Mouse (Mus musculus) intestine, postnatal 0 days (tissue): Measurements from ENCODE around the gene Prps1l1. TPM values are rescaled to one million over a fixed set of nuclear protein-coding genes. Genes with fewer than 3 reads are reported as not detected.

ENCODE experiments used
- ATAC-seq: fragments of 200-750 bp; cut with Nextera tagmentation; 2 replicates; pipeline ENCODE4 v1.8.0; 2017; ENCODE audit warnings: mild to moderate bottlenecking, moderate TSS enrichment, moderate library complexity
- H3K27ac ChIP-seq: fragments of 300-500 bp; sonication (generic); 2 replicates; pipeline ENCODE4 v1.5.1; 2014; ENCODE audit warnings: mild to moderate bottlenecking, low read depth, low read length, moderate library complexity
- H3K27me3 ChIP-seq: fragments of 300-500 bp; sonication (generic); replicated peaks from 2 replicates; pipeline ENCODE4 v1.6.1; 2014; ENCODE audit warnings: low read length, mixed read lengths; ENCODE audit not compliant: control insufficient read depth, insufficient read depth
- H3K36me3 ChIP-seq: fragments of 300-500 bp; sonication (generic); 2 replicates; pipeline ENCODE4 v1.6.1; 2014; ENCODE audit warnings: mild to moderate bottlenecking, moderate library complexity; ENCODE audit not compliant: control insufficient read depth, insufficient read depth
- H3K4me1 ChIP-seq: fragments of 300-500 bp; sonication (generic); replicated peaks from 2 replicates; pipeline ENCODE4 v1.6.1; 2014; ENCODE audit warnings: antibody characterized with exemption, low read length, mixed read lengths; ENCODE audit not compliant: control insufficient read depth, insufficient read depth
- H3K4me2 ChIP-seq: fragments of 300-500 bp; sonication (generic); replicated peaks from 2 replicates; pipeline ENCODE4 v1.6.1; 2014; ENCODE audit warnings: low read depth, mild to moderate bottlenecking, moderate library complexity
- H3K4me3 ChIP-seq: fragments of 300-500 bp; sonication (generic); 2 replicates; pipeline ENCODE4 v1.5.1; 2014; ENCODE audit warnings: low read depth, low read length
- H3K9ac ChIP-seq: fragments of 300-500 bp; sonication (generic); 2 replicates; pipeline ENCODE4 v1.6.1; 2014; ENCODE audit warnings: mild to moderate bottlenecking, low read depth, low read length
- H3K9me3 ChIP-seq: fragments of 300-500 bp; sonication (generic); 2 replicates; pipeline ENCODE4 v1.6.1; 2016; ENCODE audit warnings: mixed run types; ENCODE audit not compliant: control insufficient read depth
- CTCF ChIP-seq: sonication (generic); IDR thresholded peaks from 2 replicates; pipeline ENCODE4 v1.5.1; 2016; ENCODE audit warnings: low read depth, mild to moderate bottlenecking, control low read depth, antibody characterized with exemption, moderate library complexity
- WGBS: fragments of 180-500 bp; shearing (Covaris S2); extraction: QIAGEN DNeasy Blood & Tissue Kit; methylation state at CpG from one replicate; pipeline ENCODE4 v1.1.7; 2014; 5-methylcytosine and 5-hydroxymethylcytosine counted together
- polyA plus RNA-seq: library from polyadenylated mRNA; unstranded; fragments of >200 nt; fragmentation: Nextera tagmentation; extraction: Ambion mirVana; gene quantifications from 2 replicates; pipeline ENCODE4 v1.2.1, GENCODE M21; 2015

Prps1l1 gene
- polyA plus RNA-seq, 1 experiment from 2014 or later = not detected

DNA sequence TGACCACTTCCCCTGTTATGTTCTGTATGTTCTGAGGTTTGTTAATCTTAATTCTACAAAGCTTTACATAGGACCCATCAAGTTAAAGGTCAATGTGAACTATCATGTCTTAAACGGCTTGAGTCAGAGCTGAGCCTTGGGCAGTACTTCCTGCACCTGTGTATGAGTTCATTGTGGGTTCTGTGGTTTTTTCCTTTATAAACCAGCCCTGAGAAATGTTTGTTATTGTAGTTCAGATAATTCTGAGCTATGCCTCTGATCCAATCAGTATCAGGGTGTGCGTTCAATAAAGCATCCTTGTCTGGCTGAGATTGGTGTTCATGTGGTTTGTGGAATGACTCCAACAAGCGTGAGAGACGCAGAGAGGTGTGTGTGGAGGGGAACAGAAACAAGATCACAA lies 5.8 kb downstream of the Prps1l1 start:
- ATAC-seq = no peak
- Histone ChIP-seq H3K4me2 (no peak overlapping the region), H3K27ac (no peak overlapping the region), H3K36me3 (no peaks in the 10 kb centered on the region), H3K4me3 (no peak overlapping the region), H3K4me1 (no peaks in the 10 kb centered on the region), H3K9ac (no peak overlapping the region), H3K9me3 (no peaks in the 10 kb centered on the region), H3K27me3 (no peaks in the 10 kb centered on the region)
- 79% methylated on average over 4 of the region's 4 CpGs for WGBS
- no peak for TF ChIP-seq CTCF

GRCm38 (mm10) chr12:34991900-34992299 lies 7.3 kb downstream of the Prps1l1 start:
- no peak for TF ChIP-seq CTCF
- Histone ChIP-seq H3K36me3 (no peaks in the 10 kb centered on the region), H3K27ac (no peak overlapping the region), H3K27me3 (no peaks in the 10 kb centered on the region), H3K4me3 (no peak overlapping the region), H3K4me2 (no peak overlapping the region), H3K9me3 (no peaks in the 10 kb centered on the region), H3K9ac (no peak overlapping the region), H3K4me1 (no peaks in the 10 kb centered on the region)
- WGBS = 64% methylated on average over 2 of the region's 2 CpGs
- 0 out of 2 replicates have a peak, but pooled peaks have one; percentile 14 for ATAC-seq

GRCm38 (mm10) chr12:34997597-34998182 lies 13.1 kb downstream of the Prps1l1 start:
- Histone ChIP-seq H3K4me1 (no peaks in the 10 kb centered on the region), H3K4me3 (no peak overlapping the region), H3K4me2 (no peak overlapping the region), H3K27me3 (no peaks in the 10 kb centered on the region), H3K36me3 (no peaks in the 10 kb centered on the region), H3K9me3 (no peaks in the 10 kb centered on the region), H3K9ac (no peak overlapping the region), H3K27ac (peak overlapping the region; percentile 22; the same call in 1 of the 2 replicates)
- 41% methylated on average over 3 of the region's 3 CpGs for WGBS
- no peak for TF ChIP-seq CTCF
- peak; percentile 97 for ATAC-seq

- no peaks in the 10 kb centered on the region for H3K9me3 ChIP-seq
- no peak overlapping the region for H3K4me2 ChIP-seq
- no peak for ATAC-seq
- H3K36me3 ChIP-seq = no peaks in the 10 kb centered on the region
- TF ChIP-seq CTCF = no peak
- no peak overlapping the region for H3K4me3 ChIP-seq
- 76% methylated on average over 12 of the region's 12 CpGs for WGBS
- no peaks in the 10 kb centered on the region for H3K4me1 ChIP-seq
- no peak overlapping the region for H3K9ac ChIP-seq
- no peak overlapping the region for H3K27ac ChIP-seq
- H3K27me3 ChIP-seq = no peaks in the 10 kb centered on the region
Observed at GRCm38 (mm10) chr12:34998778-34999467, 14.4 kb downstream of the Prps1l1 start.

- H3K9me3 ChIP-seq = no peaks in the 10 kb centered on the region
- TF ChIP-seq CTCF = no peak
- 62% methylated on average over 4 of the region's 4 CpGs for WGBS
- H3K36me3 ChIP-seq = no peaks in the 10 kb centered on the region
- H3K4me1 ChIP-seq = no peaks in the 10 kb centered on the region
- no peak overlapping the region for H3K4me2 ChIP-seq
- no peaks in the 10 kb centered on the region for H3K27me3 ChIP-seq
- H3K27ac ChIP-seq = no peak overlapping the region
- H3K4me3 ChIP-seq = no peak overlapping the region
- ATAC-seq = no peak
- no peak overlapping the region for H3K9ac ChIP-seq
Observed at GRCm38 (mm10) chr12:35000323-35000722, 15.8 kb downstream of the Prps1l1 start.

DNA sequence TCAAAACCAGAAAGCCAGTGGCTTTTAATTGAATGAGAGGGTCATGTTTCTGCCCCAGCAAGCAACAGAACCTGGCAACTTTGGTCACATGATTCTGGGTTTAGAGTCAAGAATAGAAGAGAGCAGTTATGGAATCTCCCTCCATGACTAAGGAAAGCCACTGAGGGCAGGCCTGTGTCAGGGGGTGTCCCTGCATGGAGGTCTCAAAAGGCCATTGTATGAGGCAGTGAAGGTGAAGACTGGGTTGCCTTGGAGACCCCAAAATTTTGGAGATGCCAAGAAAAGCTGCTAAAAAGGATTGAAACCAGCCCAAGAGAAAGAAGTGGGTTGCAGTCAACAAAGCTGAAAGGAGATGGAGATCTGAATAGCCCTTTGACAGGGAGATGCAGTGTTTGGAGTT lies 21.2 kb downstream of the Prps1l1 start:
- H3K4me3 ChIP-seq = no peak overlapping the region
- no peak for ATAC-seq
- no peaks in the 10 kb centered on the region for H3K4me1 ChIP-seq
- no peak overlapping the region for H3K4me2 ChIP-seq
- no peak overlapping the region for H3K9ac ChIP-seq
- H3K36me3 ChIP-seq = no peaks in the 10 kb centered on the region
- TF ChIP-seq CTCF = no peak
- no peaks in the 10 kb centered on the region for H3K9me3 ChIP-seq
- H3K27ac ChIP-seq = no peak overlapping the region
- H3K27me3 ChIP-seq = no peaks in the 10 kb centered on the region
